Mouse (Mus musculus) urinary bladder, postnatal 25 days (tissue): ENCODE data around the gene Ctdspl.

Experiments used
- DNase-seq: peaks from one replicate; pipeline ENCODE4 v3.0.0; 2022; ENCODE audit warnings: low spot score

The Ctdspl gene

GRCm38 (mm10) chr9:119031038-119031437 lies 104.8 kb downstream of the Ctdspl start:
- no peak for DNase-seq

DNA sequence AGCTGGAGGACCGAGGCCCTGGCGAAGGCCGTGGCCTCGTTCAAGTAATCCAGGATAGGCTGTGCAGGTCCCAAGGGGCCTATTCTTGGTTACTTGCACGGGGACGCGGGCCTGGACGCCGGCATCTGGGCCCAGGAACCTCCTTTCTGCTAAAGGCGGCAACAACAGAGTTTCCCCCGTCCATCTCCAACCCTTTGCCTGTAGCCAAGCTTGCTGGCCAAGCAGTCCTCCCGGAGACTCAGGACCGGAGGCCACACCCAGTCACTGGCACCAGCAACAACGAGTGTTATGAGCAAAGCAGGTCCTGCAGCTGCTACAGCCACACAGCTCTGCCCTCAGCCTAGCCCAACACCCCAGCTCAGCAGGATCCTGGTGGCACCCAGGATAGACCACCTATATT lies 105.5 kb downstream of the Ctdspl start:
- no peak for DNase-seq

- no peak for DNase-seq
These were observed 106.3 kb downstream of the Ctdspl start for GRCm38 (mm10) chr9:119032538-119032937.

GRCm38 (mm10) chr9:119033111-119033921 lies 107.1 kb downstream of the Ctdspl start:
- no peak for DNase-seq

DNA sequence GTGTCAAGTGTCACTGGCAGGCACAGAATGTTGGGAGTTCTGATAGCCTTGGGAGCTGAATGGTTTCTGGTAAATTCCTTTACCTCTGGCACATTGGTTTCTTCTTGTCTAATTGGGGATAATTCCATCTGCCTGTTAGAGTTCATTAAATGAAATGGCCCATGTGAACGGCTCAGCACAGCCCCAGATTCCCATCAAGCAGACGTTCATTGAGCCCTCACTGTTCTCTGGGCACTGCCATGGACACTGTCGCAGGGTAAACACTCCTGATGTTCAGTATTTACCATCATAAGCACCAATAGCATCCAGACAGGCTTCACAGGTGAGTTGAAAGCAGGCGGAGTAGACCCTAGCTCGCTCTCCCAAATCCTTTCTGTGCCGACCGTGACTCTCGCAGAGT lies 107.8 kb downstream of the Ctdspl start:
- DNase-seq = no peak

- no peak for DNase-seq
These were observed 108.7 kb downstream of the Ctdspl start for GRCm38 (mm10) chr9:119034676-119035665.

GRCm38 (mm10) chr9:119035836-119036235 lies 109.6 kb downstream of the Ctdspl start:
- DNase-seq = peak; percentile 57

DNA sequence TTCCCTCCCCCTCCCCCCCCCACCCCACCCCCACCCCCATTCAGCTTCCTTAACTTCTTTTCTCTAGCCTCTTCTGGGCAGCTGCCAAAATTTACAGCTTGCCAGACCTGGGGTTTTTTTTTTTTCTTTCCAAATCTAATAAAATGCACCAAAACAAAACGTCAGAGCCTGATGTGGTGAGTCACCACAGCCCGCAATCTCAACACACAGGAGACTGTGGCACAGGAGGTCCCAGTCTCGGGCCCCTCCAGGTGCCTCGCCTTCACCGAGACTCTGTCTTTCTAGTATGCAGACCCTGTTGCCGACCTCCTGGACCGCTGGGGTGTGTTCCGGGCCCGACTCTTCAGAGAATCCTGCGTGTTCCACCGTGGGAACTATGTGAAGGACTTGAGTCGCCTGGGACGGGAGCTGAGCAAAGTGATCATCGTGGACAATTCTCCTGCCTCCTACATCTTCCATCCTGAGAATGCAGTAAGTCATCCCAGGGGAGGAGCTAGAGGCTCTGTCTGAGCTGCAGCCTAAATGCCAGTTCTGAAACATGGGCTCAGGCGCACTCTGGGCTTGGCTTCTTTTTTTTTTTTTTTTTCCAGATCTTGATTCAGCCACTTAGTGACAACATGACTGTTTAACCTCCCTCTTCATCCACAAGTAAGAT lies 111.0 kb downstream of the Ctdspl start:
- DNase-seq = no peak

DNA sequence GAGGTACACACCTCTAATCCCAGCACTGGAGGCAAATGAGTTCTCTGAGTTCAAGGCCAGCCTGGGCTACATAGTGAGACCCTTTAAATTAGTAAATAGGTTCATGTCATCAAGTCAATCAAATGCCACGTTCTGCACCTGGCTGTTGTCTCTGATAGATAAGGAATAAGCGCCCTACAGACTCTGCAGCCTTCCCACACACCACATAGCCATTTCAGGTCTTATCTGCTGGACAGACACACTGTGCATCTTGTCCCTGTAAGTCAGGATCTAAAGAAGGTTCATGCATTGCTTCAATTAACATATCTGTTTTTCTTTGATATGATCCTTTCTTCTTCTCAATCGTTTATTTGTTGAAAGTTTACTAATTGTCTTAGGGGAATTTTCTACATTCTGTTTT lies 112.3 kb downstream of the Ctdspl start:
- no peak for DNase-seq

DNA sequence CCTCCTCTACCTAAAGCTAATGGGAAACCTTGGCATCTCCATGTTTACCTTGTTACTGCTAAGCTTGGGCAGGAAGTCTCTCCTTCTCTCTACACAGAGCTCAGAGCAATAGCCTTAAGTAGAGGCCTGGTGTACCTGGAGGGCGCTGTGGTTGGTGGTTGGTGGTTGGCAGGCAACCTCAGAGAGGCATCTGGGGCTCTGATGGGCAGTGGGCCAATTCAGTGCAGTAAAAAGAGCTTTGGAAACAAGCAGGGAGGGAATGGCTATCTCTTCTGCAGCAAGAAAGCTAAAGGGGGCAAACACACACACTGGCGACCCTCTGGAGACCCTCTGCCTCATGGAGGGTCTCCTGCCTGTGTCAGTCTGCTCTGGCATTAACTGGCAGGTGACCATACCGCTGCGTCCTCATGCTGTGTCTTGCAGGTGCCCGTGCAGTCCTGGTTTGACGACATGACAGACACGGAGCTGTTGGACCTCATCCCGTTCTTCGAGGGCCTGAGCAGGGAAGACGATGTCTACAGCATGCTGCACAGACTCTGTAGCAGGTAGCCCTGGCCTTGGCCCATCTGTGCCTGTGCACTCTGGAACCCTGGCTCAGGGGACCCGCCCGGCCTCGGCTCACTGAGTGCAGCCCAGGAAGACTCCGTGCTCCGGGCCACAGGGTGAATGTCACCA lies 114.0 kb downstream of the Ctdspl start:
- DNase-seq = no peak

- no peak for DNase-seq
These were observed 122.1 kb downstream of the Ctdspl start for GRCm38 (mm10) chr9:119048182-119048903.

- no peak for DNase-seq
These were observed 124.9 kb downstream of the Ctdspl start for GRCm38 (mm10) chr9:119051158-119051557.

- no peak for DNase-seq
These were observed 126.1 kb downstream of the Ctdspl start, which contains the start of gene Vill for GRCm38 (mm10) chr9:119052154-119052944. Gene Vill, plus strand, starts transcription at chr9:119052778.

DNA sequence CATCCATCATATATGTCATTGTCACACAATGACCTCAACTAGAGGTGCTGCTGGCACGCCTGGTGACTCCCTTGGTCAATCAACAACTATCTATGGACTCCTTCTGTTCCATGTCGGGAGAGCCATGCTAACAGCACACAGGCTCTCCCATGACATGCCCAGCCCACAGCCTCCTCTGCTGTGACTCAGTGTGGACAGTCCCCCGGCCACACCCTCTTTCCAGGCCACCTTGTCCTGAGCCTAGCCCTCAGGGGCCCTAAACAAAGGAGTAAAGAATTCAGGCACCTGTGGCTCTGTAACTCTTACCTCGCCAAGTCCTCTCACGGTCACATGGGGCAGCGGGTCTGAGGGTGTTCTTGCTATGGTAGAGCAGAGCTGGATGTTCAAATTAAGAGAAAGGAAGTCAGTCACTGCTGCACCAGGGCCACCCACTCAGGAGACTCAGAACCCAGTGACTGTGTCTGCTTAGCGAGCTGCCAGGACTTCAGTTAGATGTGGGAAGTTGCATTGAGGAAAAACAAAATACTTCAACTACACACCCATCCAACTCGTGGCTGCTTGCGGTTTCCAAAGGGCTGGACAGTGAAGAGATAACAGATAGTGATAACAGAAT lies 127.8 kb downstream of the Ctdspl start:
- no peak for DNase-seq

DNA sequence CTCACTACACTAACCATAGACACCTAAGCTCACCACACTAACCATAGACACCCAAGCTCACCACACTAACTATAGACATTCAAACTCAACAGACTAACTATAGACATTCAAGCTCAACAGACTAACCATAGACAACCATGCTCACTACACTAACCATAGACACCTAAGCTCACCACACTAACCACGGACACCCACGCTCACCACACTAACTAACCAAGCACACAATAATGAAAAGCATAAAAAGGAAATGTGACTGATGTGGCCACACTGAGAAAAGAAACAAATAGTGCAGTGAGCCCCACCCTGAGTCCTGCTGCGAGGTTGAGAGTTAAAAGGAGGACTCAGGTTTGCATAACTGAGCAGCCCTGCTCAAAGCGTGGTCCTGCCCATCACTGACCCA lies 129.1 kb downstream of the Ctdspl start:
- no peak for DNase-seq

DNA sequence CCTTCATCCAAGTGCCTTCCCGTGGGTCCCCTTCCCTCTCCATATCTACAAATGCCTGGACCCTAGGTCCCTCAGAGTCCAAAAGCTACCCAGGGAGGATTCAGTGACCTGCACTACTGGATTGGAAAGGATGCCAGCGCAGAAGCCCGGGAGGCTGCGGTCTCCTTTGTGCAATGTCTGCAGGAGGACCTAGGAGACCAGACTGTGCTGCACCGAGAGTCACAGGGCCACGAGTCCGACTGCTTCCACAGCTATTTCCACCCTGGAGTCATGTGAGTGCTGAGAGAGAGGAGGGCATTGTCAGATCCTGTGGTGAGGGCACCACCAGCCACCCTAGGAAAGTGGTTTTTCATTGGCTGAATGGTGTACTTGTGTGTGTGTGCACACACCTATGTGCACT lies 132.0 kb downstream of the Ctdspl start:
- DNase-seq = no peak

DNA sequence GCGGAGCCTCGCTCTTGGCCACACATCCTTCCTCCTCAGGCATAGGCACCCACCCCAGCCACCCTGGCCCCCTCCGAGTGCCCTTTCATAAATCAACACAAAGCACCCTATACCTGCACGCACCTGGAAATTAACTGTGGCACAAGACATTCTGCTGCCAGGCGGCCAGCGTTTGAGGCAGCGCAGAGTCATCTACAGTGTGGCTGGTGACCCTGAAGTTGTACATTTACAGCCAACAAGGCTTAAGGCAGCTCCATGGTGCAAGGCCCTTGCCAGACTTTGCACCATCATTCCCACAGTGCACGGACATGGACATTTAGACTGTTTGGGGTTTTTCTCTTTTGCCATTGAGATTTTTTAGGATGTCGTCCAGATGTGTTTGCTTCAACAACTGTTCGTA lies 134.4 kb downstream of the Ctdspl start:
- DNase-seq = no peak

- DNase-seq = no peak
These were observed 136.9 kb downstream of the Ctdspl start for GRCm38 (mm10) chr9:119063036-119063644.

GRCm38 (mm10) chr9:119064296-119064695 lies 138.0 kb downstream of the Ctdspl start:
- DNase-seq = no peak
